Mouse (Mus musculus): ENCODE results near the gene Numb.

- TF ChIP-seq POLR2A (IDR thresholded peaks at IDR 0.05; ENCODE audit: borderline replicate concordance, extremely low read depth, low read depth, low read length) (no peak), CTCF (IDR thresholded peaks at IDR 0.05; ENCODE audit: insufficient read depth, low read length) (no peak)
These were observed 73.0 kb downstream of the Numb start for GRCm38 (mm10) chr12:83848595-83849231.
